Mouse (Mus musculus) heart, adult 2 months (tissue): ENCODE data around the gene Prcd.

Experiments
- CTCF ChIP-seq: fragments of 200-600 bp; IDR thresholded peaks from 2 replicates; pipeline ENCODE4 v1.8.1; 2022; ENCODE audit warnings: antibody characterized with exemption, mild to moderate bottlenecking, moderate library complexity
- EP300 ChIP-seq: fragments of 200-500 bp; IDR thresholded peaks from 2 replicates; pipeline ENCODE4 v1.6.1; 2011; ENCODE audit warnings: low read depth, low read length, control low read depth; ENCODE audit not compliant: insufficient read depth
- POLR2A ChIP-seq: fragments of 200-500 bp; IDR thresholded peaks from 2 replicates; pipeline ENCODE4 v1.6.1; 2011; ENCODE audit warnings: mild to moderate bottlenecking, low read depth, low read length, control low read depth; ENCODE audit not compliant: insufficient read depth

DNA sequence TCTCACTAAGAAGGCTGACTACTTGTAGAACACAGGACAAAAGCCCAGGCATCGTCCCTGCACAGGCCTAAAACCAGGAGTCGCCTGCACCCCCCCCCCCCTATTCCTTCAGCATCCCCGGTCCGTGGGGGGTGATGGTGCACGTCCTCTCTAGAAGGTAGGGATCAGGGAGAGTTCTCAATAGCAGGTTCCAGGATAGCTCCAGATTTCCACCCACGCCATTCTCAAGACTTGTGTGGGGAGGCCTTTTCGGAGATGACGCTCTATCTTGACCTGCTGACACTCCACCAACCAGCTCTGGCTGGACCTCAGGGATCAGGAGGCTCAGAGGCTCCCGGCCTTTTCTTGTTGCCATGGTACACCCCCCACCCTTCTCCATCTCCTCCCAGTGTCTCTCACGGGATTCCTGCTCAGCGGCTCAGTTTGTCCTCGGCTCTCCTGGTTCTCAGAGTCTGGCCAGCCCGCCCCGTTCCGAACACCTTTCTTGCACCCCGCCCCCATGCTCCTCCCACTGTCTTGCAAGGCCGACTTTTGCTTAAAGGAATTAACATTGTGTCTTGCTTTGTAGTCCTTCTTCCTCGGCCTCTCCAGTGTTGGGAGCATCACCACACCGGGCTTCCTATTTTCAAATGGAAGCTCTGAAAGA lies 9.6 kb upstream of the Prcd start:
- no peak for TF ChIP-seq POLR2A
- no peak for TF ChIP-seq EP300
- TF ChIP-seq CTCF = no peak
